Mouse (Mus musculus): Measurements from ENCODE around the gene Kank2. TPM values are rescaled to one million over a fixed set of nuclear protein-coding genes. Genes with fewer than 3 reads are reported as not detected.
A peak's percentile ranks its signal among the peaks of the same experiment; 100 is the strongest.
"Not testable (repeated sequence)": the region's sequence is repeated elsewhere in the genome, so short reads cannot be mapped to it uniquely, and the experiment has no call there.

Kank2 gene
- total RNA-seq, 2 experiments from 2014 or later: 11.5 to 16.6 TPM

GRCm38 (mm10) chr9:21792644-21793043 is 5.9 kb downstream of the Kank2 start:
- Histone ChIP-seq H3K27ac (peak overlapping the region; percentile 79), H3K4me3 (peak overlapping the region; percentile 48)
- peak; percentile 86 for DNase-seq
- intact Hi-C loops (cut with DNase I): no loop called here
- no peak for TF ChIP-seq CTCF (IDR thresholded peaks at IDR 0.05)

- Histone ChIP-seq H3K27ac (peak overlapping the region; percentile 79), H3K4me3 (peak overlapping the region; percentile 48)
- no peak for TF ChIP-seq CTCF (IDR thresholded peaks at IDR 0.05)
- DNase-seq: peak; percentile 82
- intact Hi-C loops (cut with DNase I): no loop called here
These were observed 6.7 kb downstream of the Kank2 start for GRCm38 (mm10) chr9:21791861-21792260.

- H3K4me3 ChIP-seq: no peak overlapping the region; the same call in 1 of the 2 replicates
- no peak for DNase-seq
- peak overlapping the region; percentile 69 for H3K27ac ChIP-seq
- TF ChIP-seq CTCF (IDR thresholded peaks at IDR 0.05): no peak
- intact Hi-C loops (cut with DNase I): no loop called here
These were observed 10.3 kb downstream of the Kank2 start for GRCm38 (mm10) chr9:21788234-21788633.

GRCm38 (mm10) chr9:21787654-21788053 is 10.9 kb downstream of the Kank2 start:
- peak overlapping the region; percentile 69 for H3K27ac ChIP-seq
- TF ChIP-seq CTCF (IDR thresholded peaks at IDR 0.05): no peak
- DNase-seq: no peak
- intact Hi-C loops (cut with DNase I): loop anchor here (2.0 kb wide), 1 partner anchor 17 kb away; no protein-coding TSS in a partner anchor
- no peak overlapping the region for H3K4me3 ChIP-seq

- TF ChIP-seq CTCF (IDR thresholded peaks at IDR 0.05): peak; percentile 80
- Histone ChIP-seq H3K4me3 (peak overlapping the region; percentile 19; the same call in 1 of the 2 replicates), H3K27ac (peak overlapping the region; percentile 69)
- DNase-seq: peak; percentile 73
- intact Hi-C loops (cut with DNase I): loop anchor here (2.0 kb wide), 1 partner anchor 18 kb away; no protein-coding TSS in a partner anchor
These were observed 11.6 kb downstream of the Kank2 start for GRCm38 (mm10) chr9:21786906-21787305.

- intact Hi-C loops (cut with DNase I): loop anchor here (2.0 kb wide), 1 partner anchor 18 kb away; no protein-coding TSS in a partner anchor
- H3K27ac ChIP-seq, DNase-seq, H3K4me3 ChIP-seq: not testable (repeated sequence)
These were observed 12.2 kb downstream of the Kank2 start for GRCm38 (mm10) chr9:21786309-21786708.

- TF ChIP-seq CTCF (IDR thresholded peaks at IDR 0.05): no peak
- H3K27ac ChIP-seq: peak overlapping the region; percentile 64
- intact Hi-C loops (cut with DNase I): no loop called here
- H3K4me3 ChIP-seq: no peak overlapping the region
- no peak for DNase-seq
These were observed 13.8 kb downstream of the Kank2 start for GRCm38 (mm10) chr9:21784517-21785307.

GRCm38 (mm10) chr9:21781657-21782468 is 16.7 kb downstream of the Kank2 start:
- Histone ChIP-seq H3K27ac (peak overlapping the region; percentile 76), H3K4me3 (no peak overlapping the region)
- no peak for TF ChIP-seq CTCF (IDR thresholded peaks at IDR 0.05)
- DNase-seq: peak; percentile 88
- intact Hi-C loops (cut with DNase I): no loop called here

GRCm38 (mm10) chr9:21777726-21778125 is 20.8 kb downstream of the Kank2 start:
- Histone ChIP-seq H3K27ac (no peak overlapping the region), H3K4me3 (no peak overlapping the region)
- intact Hi-C loops (cut with DNase I): no loop called here
- no peak for TF ChIP-seq CTCF (IDR thresholded peaks at IDR 0.05)
- no peak for DNase-seq

- Histone ChIP-seq H3K27ac (no peak overlapping the region), H3K4me3 (no peak overlapping the region)
- no peak for DNase-seq
- intact Hi-C loops (cut with DNase I): no loop called here
- TF ChIP-seq CTCF (IDR thresholded peaks at IDR 0.05): no peak
These were observed 24.2 kb downstream of the Kank2 start for GRCm38 (mm10) chr9:21774353-21774752.

- H3K27ac ChIP-seq; intact Hi-C loops (cut with DNase I); DNase-seq; H3K4me3 ChIP-seq: not testable (repeated sequence)
These were observed 25.1 kb downstream of the Kank2 start for GRCm38 (mm10) chr9:21773396-21773795.

GRCm38 (mm10) chr9:21769558-21770183 is 28.9 kb downstream of the Kank2 start:
- H3K4me3 ChIP-seq: peak overlapping the region; percentile 5; the same call in 1 of the 2 replicates
- no peak for TF ChIP-seq CTCF (IDR thresholded peaks at IDR 0.05)
- peak overlapping the region; percentile 83 for H3K27ac ChIP-seq
- peak; percentile 66 for DNase-seq
- intact Hi-C loops (cut with DNase I): no loop called here
